Mouse (Mus musculus): ENCODE measurements at regions not wholly inside any gene's neighbourhood (a gene's known extent, or its start where the extent isn't known, plus 50 kb on each side); places are given as distances from the start of the nearest gene placed in this dataset.

DNA sequence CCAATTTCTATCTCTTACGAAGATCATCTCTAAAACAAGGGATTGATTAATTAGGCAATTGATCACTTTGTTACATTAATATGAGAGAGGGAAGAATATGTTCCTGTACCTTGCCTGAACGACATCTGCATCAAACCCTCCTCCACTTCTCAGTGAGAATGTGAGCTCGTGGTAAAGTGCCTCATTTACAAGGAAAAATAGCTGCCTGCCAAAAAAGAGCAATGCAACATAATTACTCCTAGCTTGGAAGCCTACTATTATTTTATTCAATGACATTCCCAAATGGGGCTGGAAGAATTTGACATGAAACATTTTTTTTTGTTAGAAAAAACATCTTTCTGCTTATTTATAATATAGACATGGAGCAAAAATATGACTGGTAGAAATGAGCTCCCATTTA, 138.5 kb upstream of the Negr1 start:
- DNase-seq (ENCODE audit: low read depth) = no peak

- no peak for DNase-seq (ENCODE audit: low read depth)
Observed at GRCm38 (mm10) chr3:156455042-156455441, 106.6 kb upstream of the Negr1 start.

- no peak for DNase-seq (ENCODE audit: low read depth)
Observed at GRCm38 (mm10) chr3:156463299-156463698, 98.3 kb upstream of the Negr1 start.

DNA sequence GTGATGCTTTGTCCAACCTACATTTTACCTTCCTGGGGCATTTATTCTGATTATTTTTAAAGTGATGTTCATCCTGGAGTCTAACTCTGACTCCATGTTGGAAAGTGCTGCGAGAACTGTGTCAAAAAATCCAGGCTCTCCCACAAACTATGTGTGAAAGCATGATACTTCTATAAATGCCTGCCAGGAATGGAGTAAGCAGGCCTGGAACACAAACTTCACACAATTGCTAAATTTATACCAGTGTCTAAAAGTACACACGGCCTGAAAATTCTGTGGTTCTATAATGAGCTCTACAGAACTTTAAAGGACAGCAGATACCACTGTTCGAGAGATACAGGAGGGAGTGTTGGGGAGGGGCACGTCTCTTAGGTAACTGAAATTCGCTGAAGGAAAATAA, 96.0 kb upstream of the Negr1 start:
- no peak for DNase-seq (ENCODE audit: low read depth)

DNA sequence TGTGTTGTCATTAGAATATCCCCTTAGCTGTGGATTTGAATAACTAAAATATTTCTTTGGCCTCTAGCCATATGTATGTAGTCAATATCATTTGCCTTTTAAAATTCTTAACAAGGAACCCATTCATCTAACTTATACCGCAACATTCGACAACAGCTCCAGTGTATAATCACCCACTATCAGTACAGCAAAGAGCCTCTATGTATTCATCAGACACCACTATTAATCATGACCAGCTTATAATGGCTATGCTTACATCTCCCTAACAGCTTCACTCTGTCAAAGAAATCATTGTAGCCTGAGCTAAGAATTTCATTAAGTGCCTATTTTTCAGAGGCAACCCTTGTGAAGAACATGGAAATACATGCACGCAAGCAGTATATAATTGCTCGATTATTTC, 88.9 kb upstream of the Negr1 start:
- DNase-seq (ENCODE audit: low read depth) = no peak
